Mouse (Mus musculus) T-cell, adult 2 months (primary cell): ENCODE measurements around the gene Rph3a.
"Not testable (repeated sequence)": the region's sequence is repeated elsewhere in the genome, so short reads cannot be mapped to it uniquely, and the experiment has no call there.

Experiments
- DNase-seq: peaks from one replicate; pipeline ENCODE4 v3.0.0; 2022; ENCODE audit warnings: low spot score

The Rph3a gene

DNA sequence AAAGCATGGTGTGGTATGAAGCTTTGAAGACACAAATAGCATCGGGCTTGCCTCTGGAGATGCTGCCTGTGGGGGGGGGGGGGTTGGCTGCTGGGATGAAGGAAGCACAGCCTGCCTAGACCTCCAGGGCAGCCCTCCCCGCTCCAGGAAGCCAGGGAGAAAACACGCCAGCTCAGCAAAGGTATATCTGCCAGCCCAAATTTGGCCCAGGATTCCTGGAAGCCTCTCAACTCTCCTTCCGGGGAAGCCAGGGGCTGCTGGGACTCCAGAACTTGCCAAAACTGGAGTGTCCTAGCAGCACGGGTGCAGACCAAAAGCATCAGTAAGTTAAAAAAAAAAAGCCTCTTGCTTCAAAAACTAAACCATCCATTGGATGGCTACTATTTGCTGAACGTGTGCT, 37.6 kb downstream of the Rph3a start:
- no peak for DNase-seq

DNA sequence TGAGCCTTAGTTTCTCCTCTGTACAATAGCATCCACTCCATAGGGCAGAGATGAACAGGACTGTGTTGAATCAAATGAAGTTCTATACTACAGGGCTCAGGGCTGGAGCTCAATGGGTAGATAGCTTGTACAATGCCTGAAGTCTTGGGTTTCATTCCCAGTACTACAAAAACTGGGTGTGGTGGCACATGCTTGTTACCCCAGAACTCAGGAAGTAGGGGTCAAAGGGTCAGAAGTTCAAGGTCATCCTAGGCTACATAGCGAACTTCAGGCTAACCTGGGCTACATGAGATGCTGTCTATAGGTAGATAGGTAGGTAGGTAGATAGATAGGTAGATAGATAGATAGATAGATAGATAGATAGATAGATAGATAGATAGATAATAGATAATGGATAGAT, 38.6 kb downstream of the Rph3a start:
- DNase-seq: no peak

DNA sequence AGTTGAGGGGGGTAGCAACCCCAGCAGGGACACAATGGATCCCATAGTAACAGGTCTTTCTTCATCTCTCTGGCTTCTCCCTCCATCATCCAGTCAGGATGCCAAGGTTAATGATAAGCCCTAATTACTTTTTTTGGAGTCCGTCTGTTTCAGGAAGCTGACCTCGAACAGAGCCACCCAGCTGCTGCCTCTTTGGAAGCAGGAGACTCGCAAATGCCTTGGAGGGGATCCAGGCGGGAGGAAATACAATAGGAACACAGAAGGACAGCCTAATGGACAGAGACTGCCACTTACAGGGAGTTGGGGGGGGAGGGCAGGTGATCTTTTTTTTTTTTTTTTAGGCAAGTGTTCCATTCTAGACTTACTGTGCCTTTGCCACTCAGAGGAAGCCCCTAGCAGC, 40.2 kb downstream of the Rph3a start:
- DNase-seq: no peak

DNA sequence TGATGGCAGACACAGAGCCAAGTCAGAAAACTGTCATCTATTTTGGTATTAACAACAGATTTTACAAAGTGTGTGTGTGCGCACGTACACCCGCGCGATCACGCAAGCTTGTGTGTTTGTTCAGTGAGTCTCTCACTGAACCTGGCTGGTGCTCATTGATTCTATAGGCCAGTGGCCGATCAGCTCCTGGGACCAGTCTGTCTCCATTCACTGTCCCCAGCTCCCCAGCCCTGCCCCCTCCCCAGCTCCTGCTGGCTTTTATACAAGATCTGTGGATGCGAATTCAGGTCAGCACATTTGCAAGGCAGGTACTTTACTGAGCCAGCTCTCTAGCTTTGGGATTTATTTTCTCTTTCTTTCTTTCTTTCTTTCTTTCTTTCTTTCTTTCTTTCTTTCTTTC, 41.1 kb downstream of the Rph3a start:
- no peak for DNase-seq

DNA sequence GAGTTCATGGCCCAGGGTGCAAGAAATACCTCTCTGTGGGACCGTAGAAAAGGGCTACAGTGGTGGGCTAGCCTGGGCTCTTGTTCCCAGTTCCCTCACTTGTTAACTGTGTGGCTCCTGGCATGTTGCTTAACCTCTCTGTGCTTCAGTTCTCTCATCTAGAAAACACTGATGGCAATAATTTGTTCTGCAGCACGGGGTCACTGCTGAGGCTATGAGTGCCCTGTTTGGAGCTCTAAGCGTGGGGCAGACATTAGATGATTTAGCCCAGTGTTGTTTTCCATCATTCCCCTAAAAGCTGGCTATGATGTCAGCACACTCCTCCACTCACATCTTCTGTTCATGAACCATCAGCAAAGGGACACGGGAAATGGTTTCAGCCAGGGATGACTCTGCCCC, 41.8 kb downstream of the Rph3a start:
- DNase-seq: no peak

DNA sequence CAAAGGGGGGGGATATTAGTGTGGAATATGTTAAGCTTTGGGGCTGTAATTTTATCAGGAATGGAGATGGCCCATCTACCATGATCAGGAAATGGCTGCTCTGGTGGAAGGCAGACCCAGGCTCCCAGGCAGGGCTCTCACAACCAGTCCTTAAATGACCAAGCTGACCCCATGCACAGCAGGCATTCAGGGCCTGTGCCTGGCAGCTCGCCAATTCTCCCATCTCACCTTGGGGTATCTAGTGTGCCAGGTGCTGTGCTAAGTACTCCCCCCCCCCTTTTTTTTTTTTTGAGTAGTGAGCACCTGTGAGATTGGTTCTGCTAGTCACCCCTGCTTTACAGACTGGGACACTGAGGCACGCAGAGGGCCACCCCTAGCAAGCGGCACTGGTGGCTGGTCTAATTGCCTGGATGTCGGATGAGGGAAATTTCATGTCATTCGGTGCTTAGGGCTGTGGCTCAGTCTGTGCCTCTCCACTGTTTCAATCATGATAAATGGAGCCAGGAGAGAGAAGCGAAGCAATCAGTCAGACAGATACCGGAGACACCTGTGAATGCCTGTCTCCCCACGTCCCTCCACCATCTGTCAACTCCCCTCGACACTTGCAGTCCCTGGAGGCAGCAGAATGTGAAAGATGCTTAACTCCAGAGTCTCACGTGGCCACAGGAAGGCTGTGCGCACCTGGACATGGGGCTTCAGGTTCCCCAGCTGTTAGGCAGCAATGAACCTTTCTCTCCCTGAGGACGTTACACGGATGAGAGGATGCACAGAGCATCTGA, 42.3 kb downstream of the Rph3a start:
- no peak for DNase-seq

DNA sequence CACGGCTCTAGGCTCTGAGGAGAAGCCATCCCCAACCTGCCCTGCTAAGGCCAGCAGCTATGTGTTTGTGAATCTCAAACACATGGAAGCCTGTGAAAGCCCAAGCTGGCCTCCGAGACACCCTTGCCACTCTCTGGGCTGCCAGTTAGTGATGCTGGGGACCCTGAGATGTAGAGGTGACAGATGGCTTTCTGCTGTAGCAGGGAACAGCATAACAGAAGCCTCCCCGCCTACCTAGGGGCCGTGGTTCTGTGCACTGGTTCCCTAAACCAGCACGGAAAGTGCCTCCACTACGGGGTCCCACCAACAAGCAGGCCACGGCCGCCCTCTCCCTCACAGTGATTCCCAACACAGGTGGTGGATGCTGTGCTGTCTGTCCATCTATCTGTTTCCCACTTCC, 43.0 kb downstream of the Rph3a start:
- no peak for DNase-seq

DNA sequence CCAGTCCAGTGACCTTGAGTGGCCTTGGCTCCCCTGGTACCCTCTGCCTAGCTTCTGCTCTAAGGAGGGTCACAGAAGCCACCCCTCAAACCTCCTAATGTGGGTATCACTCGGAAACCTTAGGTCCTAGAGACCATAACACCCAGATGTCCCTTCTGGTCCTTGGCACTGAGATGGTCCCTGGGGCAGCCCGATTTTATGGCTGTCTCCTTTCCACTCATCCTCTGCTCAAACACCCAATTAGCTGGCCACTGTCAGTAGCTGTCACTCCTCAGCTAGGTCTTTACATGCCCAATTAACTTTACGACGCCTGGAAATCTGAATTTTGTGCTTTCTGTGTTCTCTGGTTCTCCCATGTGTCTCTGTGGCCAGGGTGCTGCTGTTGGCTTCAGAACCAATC, 43.7 kb downstream of the Rph3a start:
- DNase-seq: no peak

DNA sequence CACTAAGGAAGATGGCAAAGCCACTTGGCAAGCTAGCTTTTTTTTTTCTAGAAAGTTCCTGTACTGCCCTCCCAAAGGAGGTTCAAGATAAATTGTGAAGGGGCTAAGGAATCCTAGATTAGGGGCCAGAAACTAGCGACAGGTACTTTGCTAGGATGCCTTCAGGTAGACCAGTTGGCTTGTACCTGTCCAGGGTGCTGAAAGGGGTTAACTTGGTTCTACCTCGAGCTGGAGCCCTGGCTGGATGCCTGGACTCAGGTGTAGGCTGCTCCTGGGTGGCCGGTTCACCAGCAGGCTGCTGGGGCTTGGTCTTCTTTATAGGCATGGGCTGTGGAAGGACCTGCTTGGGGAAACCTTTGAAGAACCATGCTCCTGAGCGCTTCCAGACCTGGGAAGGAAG, 48.9 kb downstream of the Rph3a start:
- DNase-seq: no peak

DNA sequence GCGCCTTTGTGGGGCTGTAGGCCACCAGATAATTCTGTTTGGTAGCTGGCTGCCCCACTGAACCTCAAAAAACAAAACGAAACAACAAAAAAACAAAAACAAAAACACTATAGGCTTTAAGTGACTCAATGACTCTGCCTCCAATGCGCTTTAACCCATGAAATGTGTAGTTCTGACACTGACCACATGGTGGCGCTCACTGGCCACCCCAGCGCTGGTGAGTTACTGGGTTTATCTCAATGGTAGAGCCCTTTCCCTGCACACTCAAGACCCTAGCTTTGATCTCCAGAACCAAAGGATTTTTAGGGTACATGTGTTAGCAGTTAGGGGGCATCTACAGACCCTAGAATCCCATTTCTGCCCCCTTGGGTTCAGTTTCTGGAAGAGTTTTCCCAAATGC, 55.9 kb downstream of the Rph3a start:
- no peak for DNase-seq

DNA sequence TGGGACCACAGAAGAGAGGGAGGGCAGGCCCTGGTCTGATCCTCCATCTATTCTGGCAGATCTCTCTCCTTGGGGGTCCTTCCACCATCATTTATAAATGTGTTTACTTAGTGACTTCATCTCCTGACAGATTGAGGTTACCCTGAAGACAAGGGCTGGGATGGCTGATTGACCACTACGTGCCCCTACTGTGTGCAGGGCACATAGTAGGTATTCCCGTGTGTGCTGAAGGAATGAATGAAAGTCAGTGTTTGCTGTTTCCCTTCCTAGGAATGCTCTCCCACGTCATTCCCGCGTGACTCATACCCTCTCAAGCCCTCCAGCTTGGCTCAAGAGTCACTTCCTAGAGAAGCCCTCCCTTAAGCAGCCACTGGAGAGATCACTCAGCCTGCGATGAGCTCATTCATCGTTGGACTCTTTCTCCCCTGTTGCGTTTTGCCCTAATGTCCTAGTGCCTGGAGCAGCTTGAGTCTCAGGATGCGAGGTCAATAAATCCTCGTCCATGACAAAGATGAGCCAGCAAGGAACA, 57.6 kb downstream of the Rph3a start:
- DNase-seq: no peak

DNA sequence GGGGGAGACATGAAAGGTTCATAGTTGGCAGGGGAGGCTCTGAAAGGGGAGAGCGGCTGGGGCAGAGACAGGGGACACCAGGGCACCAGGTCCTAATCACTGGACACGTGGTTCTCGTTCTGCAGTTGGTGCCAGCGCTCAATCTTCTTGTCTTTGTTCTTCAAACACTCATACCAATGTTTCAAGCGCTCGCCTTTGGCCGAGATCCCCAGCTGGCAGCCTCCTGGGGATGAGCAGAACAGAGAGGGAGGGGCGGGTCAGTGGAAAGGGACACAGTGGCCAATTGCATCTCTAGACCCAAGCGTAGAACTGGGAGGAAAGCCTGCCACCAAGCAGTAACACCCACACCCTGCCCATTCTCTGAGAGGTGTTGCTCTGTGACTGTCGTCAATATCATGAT, 67.8 kb downstream of the Rph3a start:
- no peak for DNase-seq

DNA sequence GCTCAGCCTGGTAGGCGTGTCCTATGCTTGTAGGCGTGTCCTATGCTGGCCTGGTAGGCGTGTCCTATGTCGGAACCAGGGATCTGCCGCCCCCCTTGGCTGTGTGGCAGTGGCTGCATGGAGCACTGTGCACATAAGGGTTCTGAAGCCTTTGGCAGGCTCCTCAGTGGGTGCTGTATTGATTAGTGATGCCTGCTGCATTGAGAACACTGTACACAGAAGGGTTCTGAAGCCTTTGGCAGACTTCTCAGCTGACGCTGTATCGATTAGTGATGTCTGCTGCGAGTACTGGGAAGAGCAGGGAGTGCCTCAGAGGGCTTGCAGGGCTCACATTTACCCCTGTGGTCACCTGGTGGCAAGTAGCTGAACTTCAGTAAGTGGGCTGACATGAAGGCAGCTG, 71.3 kb downstream of the Rph3a start:
- DNase-seq: no peak

DNA sequence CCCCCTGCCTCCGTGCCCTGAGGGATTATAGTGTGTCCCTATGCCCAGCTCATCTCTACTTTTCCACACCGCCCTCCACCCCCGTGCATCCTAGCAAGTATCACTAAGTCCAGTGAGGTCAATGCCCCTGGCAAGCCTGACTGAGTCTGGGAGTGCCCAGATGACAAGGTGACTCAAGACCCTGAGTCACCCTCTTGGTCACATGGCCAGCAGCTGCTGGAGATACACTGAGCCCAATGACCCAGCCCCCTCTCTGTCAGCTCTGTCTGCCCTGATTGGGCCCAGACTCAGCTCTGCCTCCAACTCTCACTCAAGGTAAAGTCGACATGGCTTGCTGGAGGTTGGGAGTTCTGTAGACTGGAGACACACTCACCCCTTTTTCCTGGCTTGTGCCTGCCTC, 72.1 kb downstream of the Rph3a start:
- DNase-seq: no peak

DNA sequence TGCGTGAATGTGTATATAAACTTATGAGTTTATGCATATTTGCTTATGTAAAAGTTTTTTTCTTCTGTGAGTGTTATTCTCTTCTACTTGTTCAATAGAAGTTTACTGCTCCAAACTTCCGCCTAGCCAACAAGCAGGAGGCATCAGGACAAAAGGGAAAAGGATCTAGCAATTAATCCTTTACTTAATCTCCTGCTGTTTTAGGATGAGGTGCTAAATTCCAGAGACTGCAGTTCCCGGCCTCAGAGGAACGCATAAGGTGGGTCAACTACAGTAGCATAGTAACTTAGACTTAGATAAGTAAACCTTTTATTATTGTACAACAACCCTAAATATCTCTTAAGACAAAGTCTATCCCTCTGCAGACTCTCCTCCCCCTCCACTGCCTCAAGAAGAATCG, 75.9 kb downstream of the Rph3a start:
- no peak for DNase-seq

DNA sequence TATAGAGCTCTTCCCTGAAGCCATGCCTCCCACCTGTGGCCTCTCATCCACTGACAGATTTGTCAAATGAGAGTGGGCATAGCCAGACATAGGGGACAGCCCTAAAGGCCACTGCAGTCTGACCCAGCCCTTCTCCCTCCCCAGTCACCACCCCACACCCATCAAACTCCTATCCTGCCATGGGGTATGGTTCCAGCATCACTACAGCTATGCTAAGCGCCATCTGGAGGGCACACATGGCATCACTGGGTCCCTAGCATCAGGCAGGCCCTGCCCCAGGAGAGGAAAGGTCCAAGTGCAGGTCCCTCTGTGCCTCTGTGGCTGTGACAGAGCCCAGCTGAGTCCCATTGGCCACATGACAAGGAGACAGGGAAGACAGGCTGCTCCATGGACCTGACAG, 82.9 kb downstream of the Rph3a start:
- DNase-seq: no peak

DNA sequence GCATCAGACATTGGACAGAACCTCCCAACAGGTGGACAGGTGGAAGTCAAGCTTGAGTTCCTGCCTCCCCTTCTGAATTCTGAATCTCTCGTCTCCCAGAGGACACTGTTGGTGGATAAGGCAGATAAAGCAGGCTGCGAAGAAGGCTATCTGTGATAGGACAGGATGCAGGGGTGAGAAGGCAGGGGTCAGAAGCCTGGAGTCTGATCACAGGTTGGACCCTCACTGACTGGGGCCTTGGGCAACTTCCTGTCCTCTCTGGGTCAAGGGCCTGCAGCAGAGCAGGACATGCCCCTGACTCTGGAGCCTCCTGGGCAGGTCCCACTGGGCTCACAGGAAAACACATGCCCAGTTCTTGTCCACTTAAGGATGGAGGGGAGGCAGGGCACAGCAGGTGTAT, 83.6 kb downstream of the Rph3a start:
- DNase-seq: not testable (repeated sequence)

DNA sequence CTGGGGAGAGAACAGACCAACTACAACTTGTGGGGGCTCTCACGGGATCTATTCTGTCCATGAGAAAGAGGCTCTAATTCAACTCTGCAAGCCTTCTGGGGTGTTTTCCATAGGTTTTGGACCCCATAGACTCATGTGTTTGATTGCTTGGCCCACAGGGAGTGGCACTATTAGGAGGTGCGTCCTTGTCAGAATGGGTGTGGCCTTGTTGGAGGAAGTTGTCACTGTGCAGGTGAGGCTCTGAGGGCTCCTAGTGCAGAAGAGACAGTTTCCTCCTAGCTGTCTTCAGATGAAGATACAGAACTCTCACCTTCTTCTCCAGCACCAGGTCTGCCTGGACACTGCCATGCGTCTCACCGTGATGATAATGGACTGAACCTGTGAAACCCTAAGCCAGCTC, 85.4 kb downstream of the Rph3a start:
- not testable (repeated sequence) for DNase-seq

DNA sequence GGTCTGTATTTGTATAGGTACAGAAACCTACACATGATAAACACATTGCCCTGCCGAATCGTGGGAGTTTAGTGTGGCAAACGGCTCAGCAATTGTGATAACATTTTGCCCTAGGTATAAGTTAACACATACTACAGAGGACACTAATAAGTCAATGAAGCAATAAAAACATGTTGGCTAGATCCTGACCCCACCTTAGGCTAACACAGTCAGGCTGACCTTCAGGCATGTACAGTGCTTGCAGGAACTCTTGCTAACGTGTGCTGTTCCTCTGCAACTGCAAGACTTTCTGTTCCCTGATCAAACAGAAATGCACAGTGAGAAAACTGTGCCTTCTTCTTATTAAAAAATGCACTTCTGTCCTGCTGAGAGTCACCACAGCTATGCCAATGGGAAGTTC, 85.9 kb downstream of the Rph3a start:
- no peak for DNase-seq

DNA sequence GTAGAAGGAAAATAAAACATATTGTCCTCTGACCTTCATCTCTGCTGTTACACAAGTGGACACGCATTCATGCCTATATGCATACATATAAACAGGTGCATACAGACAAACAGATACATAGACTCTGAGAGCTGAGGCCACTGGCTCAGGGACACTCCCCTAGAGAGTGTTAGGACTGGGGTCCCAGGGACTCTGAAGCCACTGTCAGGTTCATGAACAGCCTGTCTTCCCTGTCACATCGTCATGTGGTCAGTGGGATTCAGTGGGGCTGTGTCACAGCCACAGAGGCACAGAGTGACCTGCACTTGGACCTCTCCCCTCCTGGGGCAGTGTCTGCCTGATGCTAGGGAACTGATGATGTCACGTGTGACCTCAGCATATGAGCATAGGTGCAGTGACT, 89.6 kb downstream of the Rph3a start:
- no peak for DNase-seq

DNA sequence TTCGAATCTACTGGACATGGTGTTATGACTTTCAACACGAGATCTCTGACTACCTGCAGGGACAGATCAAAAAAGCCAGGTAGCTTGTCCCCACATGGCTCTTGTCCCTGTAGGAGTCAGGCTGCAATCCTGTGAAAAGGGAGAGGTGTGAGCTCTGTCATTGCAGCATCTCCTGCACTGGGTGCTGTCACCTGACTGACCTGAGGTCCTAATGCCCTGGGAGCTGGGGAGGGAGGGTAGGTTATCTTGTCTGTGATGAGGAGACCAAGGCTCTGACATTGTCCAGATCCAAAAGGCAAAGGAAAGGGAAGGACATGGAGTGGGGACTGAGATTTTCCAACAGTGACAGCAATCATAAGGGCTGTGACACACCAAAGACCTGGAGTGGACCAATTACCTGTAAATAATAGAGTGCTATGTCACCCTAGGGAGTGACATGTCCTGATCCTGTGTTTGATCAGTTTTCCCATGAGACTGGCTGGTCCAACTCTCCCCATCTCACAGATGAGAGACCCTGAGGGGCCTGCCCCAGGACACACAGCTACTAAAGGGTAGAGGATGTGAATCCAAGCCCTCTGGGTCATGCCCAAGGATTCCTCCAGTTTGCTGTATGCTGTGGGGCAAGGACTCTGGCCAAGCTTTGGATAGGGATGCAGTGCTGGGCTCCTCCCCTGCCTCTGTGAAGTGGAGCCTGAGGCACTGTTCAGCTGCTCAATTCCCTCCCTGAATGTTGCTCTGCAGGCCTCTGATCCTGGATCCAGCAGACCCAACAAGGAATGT, 90.5 kb downstream of the Rph3a start:
- DNase-seq: not testable (repeated sequence)

DNA sequence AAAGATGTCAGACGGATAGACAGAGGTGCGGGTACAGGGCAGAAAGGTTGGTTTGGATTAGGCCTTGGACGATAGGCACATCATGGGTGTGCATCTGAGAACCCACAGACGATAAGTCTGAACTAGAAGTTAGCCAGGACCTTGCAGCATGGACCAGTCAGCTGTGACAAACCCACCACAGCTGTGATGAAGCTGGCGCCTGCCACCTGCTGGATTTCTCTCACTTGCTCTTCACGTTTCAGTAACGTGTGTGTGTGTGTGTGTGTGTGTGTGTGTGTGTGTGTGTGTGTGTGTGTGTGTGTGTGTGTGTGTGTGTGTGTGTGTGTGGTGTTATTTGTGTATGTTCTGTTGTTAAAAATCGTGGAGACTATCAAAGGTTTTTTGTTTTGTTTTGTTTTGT, 95.7 kb downstream of the Rph3a start, which contains the start of gene Oas1d:
TSS of gene Oas1d (plus strand) at position 333 of the 400 bp plus-strand sequence.
- not testable (repeated sequence) for DNase-seq

DNA sequence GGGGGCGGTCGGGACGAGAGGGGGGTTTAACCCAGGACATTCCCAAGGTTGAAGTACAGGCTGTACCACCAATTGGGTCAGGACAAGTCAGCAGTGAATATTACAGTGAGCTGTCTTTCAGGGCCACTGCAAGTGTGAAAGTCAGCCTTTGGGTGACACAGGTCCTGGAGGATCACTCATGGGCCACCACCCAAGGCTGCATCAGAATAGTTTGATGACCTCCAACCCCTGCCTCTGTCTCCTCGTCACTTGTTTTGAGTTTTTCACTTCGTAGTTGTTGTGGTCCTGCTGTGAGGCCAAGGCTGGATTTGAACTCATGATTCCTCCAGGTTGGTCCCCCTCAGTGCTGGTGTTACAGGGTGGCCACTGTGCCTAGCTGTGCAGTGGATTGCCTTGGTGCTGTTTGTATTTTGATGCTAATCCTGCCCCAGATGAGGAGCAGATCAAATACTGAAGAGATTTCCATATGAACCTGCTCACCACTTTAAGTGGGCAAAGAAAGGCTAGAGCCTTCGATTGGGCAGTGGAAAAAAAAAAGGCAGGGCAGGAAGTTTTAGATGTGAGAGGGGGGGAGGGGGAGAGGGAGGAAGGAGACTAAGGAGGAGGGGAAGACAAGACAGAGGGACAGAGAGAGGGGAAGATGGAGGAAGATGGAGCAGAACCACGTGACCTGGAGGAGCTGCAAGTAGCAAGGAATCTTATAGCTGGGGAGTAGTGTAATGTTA, 101.5 kb downstream of the Rph3a start:
- no peak for DNase-seq
